Mouse (Mus musculus) CH12.LX (cell line): ENCODE results near the gene Dnase2b. TPM values are rescaled to one million over a fixed set of nuclear protein-coding genes. Genes with fewer than 3 reads are reported as not detected.

ENCODE experiments used
- DNase-seq: peaks from one replicate; pipeline ENCODE4 v3.0.0-alpha.2; 2013; ENCODE audit errors: extremely low read depth
- H3K27ac ChIP-seq: 2 replicates; pipeline ENCODE4 v1.5.1; 2012; ENCODE audit warnings: low read depth, mild to moderate bottlenecking, control low read depth, moderate library complexity; ENCODE audit not compliant: insufficient read depth
- H3K27me3 ChIP-seq: replicated peaks from 2 replicates; pipeline ENCODE3; 2012; ENCODE audit warnings: inconsistent platforms
- H3K36me3 ChIP-seq, 2 experiments: replicated peaks in 1 of 2; 2 replicates each; pipeline versions ENCODE3 to v1.6.1; 2012; ENCODE audit warnings: inconsistent platforms in 1 of 2, low read length in 1 of 2, mild to moderate bottlenecking in 1 of 2, mixed read lengths in 1 of 2, moderate library complexity in 1 of 2; ENCODE audit not compliant: control insufficient read depth in 1 of 2, insufficient read depth in 1 of 2
- H3K4me1 ChIP-seq, 2 experiments: 2 replicates each; pipeline ENCODE4 v1.6.1; 2012; ENCODE audit warnings: inconsistent platforms in 1 of 2, moderate library complexity in 1 of 2; ENCODE audit not compliant: insufficient read depth in 2 of 2, control insufficient read depth in 1 of 2
- H3K4me2 ChIP-seq: 2 replicates; pipeline ENCODE4 v1.6.1; 2012; ENCODE audit warnings: low read depth, mild to moderate bottlenecking, control low read depth; ENCODE audit not compliant: poor library complexity, insufficient read depth, severe bottlenecking
- H3K4me3 ChIP-seq, 3 experiments: fragments of 150-350 bp in 1 of 3; sonication (generic) in 1 of 3; replicated peaks in 1 of 3; 2 replicates each; pipeline versions ENCODE3 to v1.5.1; 2011 to 2012; ENCODE audit warnings: low read depth in 2 of 3, low read length in 2 of 3, mild to moderate bottlenecking in 2 of 3, moderate library complexity in 2 of 3, control low read depth in 1 of 3, improper control_type of control experiment in 1 of 3, inconsistent platforms in 1 of 3, mixed read lengths in 1 of 3; ENCODE audit not compliant: poor library complexity in 1 of 3
- H3K79me2 ChIP-seq: replicated peaks from 2 replicates; pipeline ENCODE4 v1.6.1; 2012; ENCODE audit warnings: mild to moderate bottlenecking, moderate library complexity; ENCODE audit not compliant: control insufficient read depth, poor library complexity, insufficient read depth, severe bottlenecking; ENCODE audit errors: extremely low read depth
- H3K9ac ChIP-seq: 2 replicates; pipeline ENCODE4 v1.6.1; 2012; ENCODE audit warnings: low read depth, mild to moderate bottlenecking, control low read depth, moderate library complexity; ENCODE audit not compliant: insufficient read depth
- H3K9me3 ChIP-seq: replicated peaks from 2 replicates; pipeline ENCODE3; 2012; ENCODE audit warnings: low read length, inconsistent platforms, mixed read lengths
- CHD2 ChIP-seq: IDR thresholded peaks from 2 replicates; pipeline ENCODE4 v1.6.1; 2011; ENCODE audit warnings: low read length, improper control_type of control experiment
- ELF1 ChIP-seq: IDR thresholded peaks from 2 replicates; pipeline ENCODE4 v1.6.1; 2014; ENCODE audit warnings: low read depth, mild to moderate bottlenecking, inconsistent platforms, low read length, improper control_type of control experiment
- EP300 ChIP-seq: IDR thresholded peaks from 2 replicates; pipeline ENCODE4 v1.6.1; 2011; ENCODE audit warnings: low read length, improper control_type of control experiment
- HCFC1 ChIP-seq: IDR thresholded peaks from 2 replicates; pipeline ENCODE4 v1.6.1; 2012; ENCODE audit warnings: low read depth, mild to moderate bottlenecking, inconsistent platforms, low read length, improper control_type of control experiment
- IRF4 ChIP-seq: IDR thresholded peaks from 2 replicates; pipeline ENCODE4 v1.6.1; 2014; ENCODE audit warnings: low read depth, mild to moderate bottlenecking, inconsistent platforms, low read length, improper control_type of control experiment
- MAFK ChIP-seq: IDR thresholded peaks from 2 replicates; pipeline ENCODE4 v1.6.1; 2011; ENCODE audit warnings: low read length, improper control_type of control experiment; ENCODE audit not compliant: insufficient replicate concordance
- MAZ ChIP-seq: IDR thresholded peaks from 2 replicates; pipeline ENCODE4 v1.6.1; 2012; ENCODE audit warnings: low read depth, mild to moderate bottlenecking, inconsistent platforms, low read length, improper control_type of control experiment, moderate library complexity
- NELFE ChIP-seq: IDR thresholded peaks from 2 replicates; pipeline ENCODE4 v1.6.1; 2011; ENCODE audit warnings: low read depth, low read length, improper control_type of control experiment
- POLR2A ChIP-seq: IDR thresholded peaks from 2 replicates; pipeline ENCODE4 v1.6.1; 2011; ENCODE audit warnings: low read depth, mild to moderate bottlenecking, improper control_type of control experiment, low read length
- RAD21 ChIP-seq: IDR thresholded peaks from 2 replicates; pipeline ENCODE4 v1.6.1; 2011; ENCODE audit warnings: low read depth, mild to moderate bottlenecking, low read length, improper control_type of control experiment, moderate library complexity
- SIN3A ChIP-seq: IDR thresholded peaks from 2 replicates; pipeline ENCODE4 v1.6.1; 2012; ENCODE audit warnings: low read length, improper control_type of control experiment, inconsistent platforms
- USF1 ChIP-seq: IDR thresholded peaks from 2 replicates; pipeline ENCODE4 v1.6.1; 2014; ENCODE audit warnings: low read depth, mild to moderate bottlenecking, inconsistent platforms, low read length, improper control_type of control experiment
- ZKSCAN1 ChIP-seq: IDR thresholded peaks from 2 replicates; pipeline ENCODE4 v1.6.1; 2012; ENCODE audit warnings: low read depth, inconsistent platforms, low read length, improper control_type of control experiment, borderline replicate concordance
- ZMIZ1 ChIP-seq: IDR thresholded peaks from 2 replicates; pipeline ENCODE4 v1.6.1; 2012; ENCODE audit warnings: low read depth, mild to moderate bottlenecking, inconsistent platforms, low read length, improper control_type of control experiment
- dilution Hi-C: fragments of 300-500 bp; cut with MboI; formaldehyde crosslinking; loops from 2 replicates; pipeline ENCODE4 v1.14.3; 2020; ENCODE audit warnings: low sequenced_read_pairs; ENCODE audit not compliant: extremely low pct_unique_long_range_greater_than_20kb, extremely low pct_ligation_motif_present
- in situ Hi-C: fragments of 300-500 bp; cut with MboI; formaldehyde crosslinking; loops from 3 replicates; pipeline ENCODE4 v1.14.3; 2019; ENCODE audit warnings: low sequenced_read_pairs, low pct_ligation_motif_present, low pct_unique_long_range_greater_than_20kb, mixed read lengths
- polyA plus RNA-seq: library from polyadenylated mRNA; unstranded; fragments of >175 nt; gene quantifications from 2 replicates; pipeline ENCODE4 v1.2.1, GENCODE M21; 2012; ENCODE audit warnings: low read depth; ENCODE audit not compliant: insufficient read length
- total RNA-seq, 2 experiments: library from RNA; depleted of rRNA; stranded (reverse); fragments of 300-350 nt in 1 of 2; fragments of >200 nt in 1 of 2; gene quantifications; 2 replicates each; pipeline ENCODE4 v1.2.3; 2012 to 2014

The Dnase2b gene
- total and polyA plus RNA-seq, 3 experiments, result not detected

- no peak overlapping the region for H3K4me3 ChIP-seq
- no peaks in the 10 kb centered on the region for H3K79me2 ChIP-seq
- H3K9ac ChIP-seq, result no peak overlapping the region
- in situ Hi-C loops, result no loop called here
- H3K9me3 ChIP-seq, result no peaks in the 10 kb centered on the region
- H3K27me3 ChIP-seq, result no peaks in the 10 kb centered on the region
- no peak overlapping the region for H3K27ac ChIP-seq
- H3K36me3 ChIP-seq, result no peaks in the 10 kb centered on the region
- peaks cover 25 to 27% of the 10 kb centered on the region in 2 experiments for H3K4me1 ChIP-seq
- no peak for TF ChIP-seq RAD21
- TF ChIP-seq ELF1, result no peak
- TF ChIP-seq EP300, result no peak
- no peak for TF ChIP-seq MAFK
- no peak for TF ChIP-seq POLR2A
- TF ChIP-seq, all 38 proteins: peak for 0
- dilution Hi-C loops, result no loop called here
- H3K4me2 ChIP-seq, result no peak overlapping the region
- DNase-seq, result no peak
These were observed 35.3 kb upstream of the Dnase2b start for GRCm38 (mm10) chr3:146650716-146651115.

GRCm38 (mm10) chr3:146649311-146649894 lies 34.0 kb upstream of the Dnase2b start:
- TF ChIP-seq IRF4 (no peak), CHD2 (no peak), HCFC1 (no peak), SIN3A (no peak), ZMIZ1 (no peak), MAZ (no peak), NELFE (no peak), EP300 (no peak), ZKSCAN1 (no peak), USF1 (no peak)
- H3K36me3 ChIP-seq, result no peaks in the 10 kb centered on the region

More at GRCm38 (mm10) chr3:146649311-146649894, 34.0 kb upstream of the Dnase2b start:
- H3K27me3 ChIP-seq, result no peaks in the 10 kb centered on the region
- peaks cover 17 to 19% of the 10 kb centered on the region in 2 experiments; a peak in 3 of 4 replicates for H3K4me1 ChIP-seq
- H3K4me3 ChIP-seq, result no peak overlapping the region
- H3K27ac ChIP-seq, result no peak overlapping the region
- no peak overlapping the region for H3K4me2 ChIP-seq
- H3K9ac ChIP-seq, result no peak overlapping the region
- in situ Hi-C loops, result no loop called here
- no peaks in the 10 kb centered on the region for H3K79me2 ChIP-seq
- H3K9me3 ChIP-seq, result no peaks in the 10 kb centered on the region
- DNase-seq, result no peak
- dilution Hi-C loops, result no loop called here
